Mouse (Mus musculus): ENCODE measurements around the gene BC024978. TPM values are rescaled to one million over a fixed set of nuclear protein-coding genes. Genes with fewer than 3 reads are reported as not detected.

Gene BC024978
- polyA plus RNA-seq (2012; rRNA removed; ENCODE audit: low replicate concordance), result 7.4 and 7.5 TPM in 2 replicates

DNA sequence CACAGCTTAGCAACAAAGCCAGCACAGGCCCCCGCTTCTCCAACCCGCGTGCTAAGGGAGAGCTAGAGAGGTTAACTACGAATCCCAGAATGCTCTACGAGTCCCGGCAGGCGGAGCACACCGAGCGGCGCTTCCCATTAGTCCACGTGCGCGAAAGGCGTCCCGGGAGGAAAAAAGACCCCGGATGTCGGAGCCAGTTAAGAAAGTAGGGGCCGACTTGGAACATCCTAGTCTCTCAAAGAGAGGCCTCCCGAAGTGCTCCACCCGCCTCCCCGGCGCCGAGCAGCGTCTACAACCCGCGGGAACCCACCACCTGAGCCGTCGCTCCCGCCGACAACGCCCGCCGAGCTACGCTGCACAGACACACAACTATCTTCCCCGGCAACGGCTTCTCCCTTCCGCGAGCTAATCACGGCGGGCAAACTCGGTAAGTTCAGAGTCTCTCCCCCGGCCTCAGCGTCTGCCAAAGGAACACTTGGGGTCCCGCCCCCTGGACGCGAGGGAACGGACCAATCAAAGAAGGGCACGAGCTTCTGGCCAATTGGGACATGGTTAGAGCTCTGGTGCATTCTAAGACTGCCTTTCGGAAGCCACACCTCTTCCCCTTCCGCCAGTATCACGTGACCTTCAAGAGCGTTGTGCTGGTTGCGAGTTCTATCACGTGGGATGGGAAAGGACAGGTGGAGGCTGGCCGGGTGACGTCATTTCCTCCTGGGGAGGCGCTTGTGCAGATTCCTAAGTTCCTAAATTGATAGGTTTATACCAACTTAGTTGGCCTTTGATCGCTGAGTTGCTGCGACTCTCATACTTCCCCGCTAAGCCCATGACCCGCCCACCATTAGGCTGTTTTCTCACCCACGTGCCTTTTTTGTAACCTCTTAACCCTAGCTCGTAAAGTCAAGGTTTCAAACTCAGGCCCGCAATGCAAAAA lies at the start of gene BC024978, which contains the start of gene Snrpa:
Gene BC024978 (plus strand): TSS at position 101 of the 931 bp plus-strand sequence.
Gene Snrpa (minus strand): TSS at position 591 of the 931 bp plus-strand sequence.

GRCm38 (mm10) chr7:27153205-27153764 lies 42.3 kb upstream of the BC024978 start, which contains the start of gene Cyp2t4:
Gene Cyp2t4 (plus strand): TSS chr7:27153714.

GRCm38 (mm10) chr7:27166614-27167474 lies 28.7 kb upstream of the BC024978 start, which contains the start of gene Egln2:
Gene Egln2 (minus strand): TSS chr7:27166802.

GRCm38 (mm10) chr7:27178324-27179216 lies 17.0 kb upstream of the BC024978 start, which contains the start of gene Rab4b:
Gene Rab4b (minus strand): TSS chr7:27178896.

GRCm38 (mm10) chr7:27180837-27181695 lies 14.5 kb upstream of the BC024978 start, which contains the start of the genes Gm21983 and Mia:
Gene Gm21983 (minus strand): TSS chr7:27181086.
Gene Mia (minus strand): TSS chr7:27181157.

DNA sequence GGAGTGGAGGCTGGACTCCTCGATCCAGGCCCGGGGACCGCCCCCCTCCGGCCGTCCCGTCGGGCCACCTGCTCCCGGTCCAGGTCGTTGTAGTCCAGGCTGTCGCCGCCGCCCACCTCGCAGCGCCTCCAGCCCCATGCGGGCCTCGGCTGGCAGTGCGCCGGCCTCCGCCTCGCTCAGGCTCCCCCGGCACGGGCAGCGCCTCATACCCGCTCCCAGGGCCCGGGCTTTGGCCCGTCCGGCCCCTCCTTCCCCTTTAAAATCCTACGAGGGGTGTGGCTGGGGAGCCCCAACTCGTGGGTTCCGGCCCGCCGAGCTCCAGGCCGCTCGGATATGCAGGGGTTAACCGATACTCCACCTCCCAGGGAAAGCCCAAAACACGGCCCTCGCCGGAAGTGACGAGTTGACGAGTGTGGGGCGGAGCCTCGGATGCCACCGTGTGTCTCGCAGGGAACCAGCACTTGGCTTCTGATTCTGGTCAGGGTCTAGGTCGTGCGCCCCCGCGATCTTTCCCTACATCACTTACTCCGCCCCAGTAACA lies 32.8 kb downstream of the BC024978 start, which contains the start of gene Itpkc:
Gene Itpkc (minus strand): TSS at position 381 of the 541 bp plus-strand sequence.

GRCm38 (mm10) chr7:27232781-27233281 lies 37.2 kb downstream of the BC024978 start, which contains the start of gene Coq8b:
Gene Coq8b (plus strand): TSS chr7:27233023.

DNA sequence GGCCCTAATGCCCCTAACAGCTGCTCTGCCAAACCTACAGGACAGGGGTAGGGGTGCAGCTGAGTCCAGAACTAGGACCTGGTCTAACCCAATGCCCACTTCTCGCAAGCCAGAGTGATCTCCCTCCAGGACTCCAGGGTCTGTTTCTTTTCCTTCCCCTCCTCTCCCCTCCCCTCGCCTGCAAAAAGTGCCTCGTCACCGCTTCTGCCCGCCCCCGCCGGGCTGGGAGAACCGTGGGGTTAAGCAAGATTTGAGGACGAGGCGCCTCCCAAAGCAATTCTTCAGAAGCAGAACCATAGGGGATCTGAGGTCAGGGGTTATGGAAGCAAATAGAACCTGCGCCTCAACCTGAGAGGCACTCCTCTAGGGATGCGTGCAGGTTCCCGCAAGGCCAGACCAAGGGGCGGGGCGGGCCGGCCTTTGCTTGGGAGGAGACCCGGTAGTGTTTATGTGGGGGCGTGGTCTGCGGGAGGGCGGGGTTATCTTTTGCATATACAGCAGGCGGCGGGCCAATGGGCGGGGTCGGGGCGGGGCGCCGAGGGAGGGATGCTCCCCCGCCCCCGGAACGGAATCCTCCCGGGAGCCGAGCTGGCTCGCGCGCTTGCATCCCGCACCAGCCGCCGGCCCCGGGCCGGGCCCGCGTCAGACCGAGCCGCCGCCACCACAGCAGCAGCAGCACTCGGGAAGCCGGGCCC lies 62.8 kb downstream of the BC024978 start, which contains the start of gene Numbl:
Gene Numbl (plus strand): TSS at position 229 of the 695 bp plus-strand sequence.

Other genes with a start within 250 kb of the BC024978 start
- 0.11 and 0.57 TPM in 2 replicates for gene Cyp2a12, start 166.7 kb upstream of the BC024978 start, polyA plus RNA-seq (2012; rRNA removed; ENCODE audit: low replicate concordance)
- gene Cyp2f2, start 75.9 kb upstream of the BC024978 start, polyA plus RNA-seq (2012; rRNA removed; ENCODE audit: low replicate concordance), result 0.44 and 0.50 TPM in 2 replicates
- not detected in 2 replicates for gene Cyp2t4, start 42.1 kb upstream of the BC024978 start, polyA plus RNA-seq (2012; rRNA removed; ENCODE audit: low replicate concordance)
- gene Egln2, start 29.0 kb upstream of the BC024978 start, polyA plus RNA-seq (2012; rRNA removed; ENCODE audit: low replicate concordance), result 73.0 and 128 TPM in 2 replicates
- gene Rab4b, start 16.9 kb upstream of the BC024978 start, polyA plus RNA-seq (2012; rRNA removed; ENCODE audit: low replicate concordance), result 69.3 and 96.8 TPM in 2 replicates
- 0.62 TPM in 1 of 2 replicates, not detected in the other for gene Gm21983, start 14.7 kb upstream of the BC024978 start, polyA plus RNA-seq (2012; rRNA removed; ENCODE audit: low replicate concordance)
- gene Mia, start 14.6 kb upstream of the BC024978 start, polyA plus RNA-seq (2012; rRNA removed; ENCODE audit: low replicate concordance), result 0.79 and 4.3 TPM in 2 replicates
- gene Snrpa, start 490 bp downstream of the BC024978 start, polyA plus RNA-seq (2012; rRNA removed; ENCODE audit: low replicate concordance), result 149 and 193 TPM in 2 replicates
- gene Itpkc, start 32.9 kb downstream of the BC024978 start, polyA plus RNA-seq (2012; rRNA removed; ENCODE audit: low replicate concordance), result 15.1 and 25.8 TPM in 2 replicates
- 46.2 and 78.2 TPM in 2 replicates for gene Coq8b, start 37.2 kb downstream of the BC024978 start, polyA plus RNA-seq (2012; rRNA removed; ENCODE audit: low replicate concordance)
- gene Numbl, start 62.7 kb downstream of the BC024978 start, polyA plus RNA-seq (2012; rRNA removed; ENCODE audit: low replicate concordance), result 10.6 and 11.3 TPM in 2 replicates
- 133 and 135 TPM in 2 replicates for gene Ltbp4, start 141.9 kb downstream of the BC024978 start, polyA plus RNA-seq (2012; rRNA removed; ENCODE audit: low replicate concordance)
- gene Shkbp1, start 160.2 kb downstream of the BC024978 start, polyA plus RNA-seq (2012; rRNA removed; ENCODE audit: low replicate concordance), result 102 and 115 TPM in 2 replicates
- gene Gm20479, start 161.6 kb downstream of the BC024978 start, polyA plus RNA-seq (2012; rRNA removed; ENCODE audit: low replicate concordance), result not detected in 2 replicates

Data from duodenum, adult 2 months (tissue).